Mouse (Mus musculus) heart, embryonic 15.5 days (tissue): ENCODE results near the gene Nlrp14. TPM values are rescaled to one million over a fixed set of nuclear protein-coding genes. Genes with fewer than 3 reads are reported as not detected.
"Not testable (repeated sequence)": the region's sequence is repeated elsewhere in the genome, so short reads cannot be mapped to it uniquely, and the experiment has no call there.

Experiments used
- ATAC-seq: fragments of 200-750 bp; cut with Nextera tagmentation; replicated peaks from 2 replicates; pipeline ENCODE4 v1.8.0; 2017; ENCODE audit warnings: low read depth, moderate TSS enrichment; ENCODE audit not compliant: insufficient number of reproducible peaks, insufficient read depth, low FRiP score
- H3K27ac ChIP-seq: fragments of 300-500 bp; sonication (generic); 2 replicates; pipeline ENCODE4 v1.5.1; 2015; ENCODE audit warnings: mild to moderate bottlenecking, inconsistent platforms
- H3K27me3 ChIP-seq: fragments of 300-500 bp; sonication (generic); 2 replicates; pipeline ENCODE4 v1.6.1; 2015; ENCODE audit warnings: inconsistent platforms
- H3K36me3 ChIP-seq: fragments of 300-500 bp; sonication (generic); 2 replicates; pipeline ENCODE4 v1.6.1; 2015; ENCODE audit warnings: mild to moderate bottlenecking, inconsistent platforms
- H3K4me1 ChIP-seq: fragments of 300-500 bp; sonication (generic); replicated peaks from 2 replicates; pipeline ENCODE4 v1.6.1; 2015; ENCODE audit warnings: inconsistent platforms
- H3K4me2 ChIP-seq: fragments of 300-500 bp; sonication (generic); 2 replicates; pipeline ENCODE4 v1.6.1; 2015; ENCODE audit warnings: inconsistent platforms, mild to moderate bottlenecking, moderate library complexity
- H3K4me3 ChIP-seq: fragments of 300-500 bp; sonication (generic); 2 replicates; pipeline ENCODE4 v1.5.1; 2015; ENCODE audit warnings: mild to moderate bottlenecking, inconsistent platforms
- H3K9ac ChIP-seq: fragments of 300-500 bp; sonication (generic); 2 replicates; pipeline ENCODE4 v1.6.1; 2015; ENCODE audit warnings: mild to moderate bottlenecking, inconsistent platforms
- H3K9me3 ChIP-seq: fragments of 300-500 bp; sonication (generic); replicated peaks from 2 replicates; pipeline ENCODE4 v1.6.1; 2016; ENCODE audit warnings: inconsistent platforms
- WGBS: fragments of 180-500 bp; shearing (Covaris S2); methylation state at CpG from one replicate; pipeline ENCODE4 v1.1.7; 2015; ENCODE audit warnings: mixed read lengths; 5-methylcytosine and 5-hydroxymethylcytosine counted together
- polyA plus RNA-seq: library from polyadenylated mRNA; unstranded; fragments of >200 nt; fragmentation: Nextera tagmentation; extraction: Ambion mirVana; gene quantifications from 2 replicates; pipeline ENCODE4 v1.2.1, GENCODE M21; 2015

Nlrp14 gene
- polyA plus RNA-seq, result not detected in 2 replicates

DNA sequence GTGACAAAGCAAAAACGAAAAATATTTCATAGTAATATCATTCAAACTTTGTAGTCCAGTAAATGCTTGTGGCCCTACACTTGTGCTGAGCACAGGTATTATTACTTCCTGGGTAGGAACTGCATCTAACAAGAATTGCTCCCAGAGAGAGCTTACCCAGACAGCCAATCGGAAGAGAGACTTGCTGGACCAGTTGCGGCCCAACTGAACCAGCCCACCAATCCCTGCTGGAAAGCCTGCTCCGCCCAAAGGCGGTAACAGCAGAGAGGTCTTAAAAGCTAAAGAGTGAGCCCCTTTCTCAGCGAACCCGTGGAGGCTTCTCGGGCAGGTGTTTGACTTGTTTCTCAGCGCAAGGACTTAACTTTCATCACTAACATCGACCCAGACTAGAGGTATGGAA, at the start of gene Nlrp14:
Gene Nlrp14, plus strand, starts transcription at position 301 of the 400 bp plus-strand sequence.
- no peaks in the 10 kb centered on the region for H3K4me1 ChIP-seq
- no peak within 1 kb of the TSS for H3K27ac ChIP-seq
- ATAC-seq, result no peak
- H3K36me3 ChIP-seq, result no peaks in the 10 kb centered on the region
- H3K4me2 ChIP-seq, result no peak within 1 kb of the TSS
- no peaks in the 10 kb centered on the region for H3K9me3 ChIP-seq
- H3K4me3 ChIP-seq, result no peak within 1 kb of the TSS
- H3K27me3 ChIP-seq, result no peaks in the 10 kb centered on the region
- WGBS, result 73% methylated on average over 10 of the region's 10 CpGs
- H3K9ac ChIP-seq, result no peak within 1 kb of the TSS

GRCm38 (mm10) chr7:107130983-107131382, 35.8 kb upstream of the Nlrp14 start, which contains the start of gene Olfr715:
Gene Olfr715 (minus strand): TSS chr7:107131083.
- not testable (repeated sequence) for H3K9ac ChIP-seq, H3K27me3 ChIP-seq, H3K9me3 ChIP-seq, H3K4me3 ChIP-seq, H3K27ac ChIP-seq, H3K4me2 ChIP-seq, ATAC-seq, H3K4me1 ChIP-seq, H3K36me3 ChIP-seq
- 74% methylated on average over 3 of the region's 3 CpGs for WGBS

GRCm38 (mm10) chr7:107138027-107138426, 28.8 kb upstream of the Nlrp14 start, which contains the start of gene Olfr716:
Gene Olfr716 (plus strand): TSS chr7:107138327.
- H3K36me3 ChIP-seq, H3K4me1 ChIP-seq, H3K27ac ChIP-seq, H3K27me3 ChIP-seq, H3K4me2 ChIP-seq, ATAC-seq, H3K9me3 ChIP-seq, H3K9ac ChIP-seq, H3K4me3 ChIP-seq: not testable (repeated sequence)
- 60% methylated on average over 2 of the region's 2 CpGs for WGBS

DNA sequence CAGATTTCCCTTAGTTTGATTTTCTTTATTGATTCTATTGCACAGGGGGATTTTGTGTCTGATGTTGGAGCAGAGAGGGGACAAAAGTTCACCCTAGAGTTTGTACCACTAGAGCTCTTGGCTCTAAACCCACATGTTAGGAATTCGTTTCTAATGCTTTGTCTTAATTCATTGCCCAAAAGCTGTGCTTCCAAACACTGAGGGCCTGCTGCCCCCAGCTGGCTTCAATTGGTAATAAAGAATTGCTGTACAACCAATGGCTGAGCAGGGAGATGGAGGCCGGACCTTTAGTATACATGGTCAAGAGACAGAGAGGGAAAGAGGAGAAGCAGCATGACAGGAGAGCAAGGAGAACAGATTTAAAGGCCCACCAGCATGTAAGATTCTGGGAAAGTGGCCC, 13.6 kb downstream of the Nlrp14 start:
- WGBS, result 29% methylated on average over 2 of the region's 2 CpGs

GRCm38 (mm10) chr7:107201817-107202216, 35.0 kb downstream of the Nlrp14 start:
- H3K9ac ChIP-seq, result no peak overlapping the region
- H3K4me2 ChIP-seq, result no peak overlapping the region
- H3K4me1 ChIP-seq, result no peaks in the 10 kb centered on the region
- WGBS, result 30% methylated on average over 3 of the region's 3 CpGs
- peaks cover 1% of the 10 kb centered on the region; the same call in 1 of the 2 replicates for H3K27me3 ChIP-seq
- H3K4me3 ChIP-seq, result no peak overlapping the region
- no peak overlapping the region for H3K27ac ChIP-seq
- H3K9me3 ChIP-seq, result no peaks in the 10 kb centered on the region
- H3K36me3 ChIP-seq, result no peaks in the 10 kb centered on the region
- no peak for ATAC-seq

More for the DNA sequence above, 13.6 kb downstream of the Nlrp14 start:
- no peaks in the 10 kb centered on the region for H3K4me1 ChIP-seq
- H3K27ac ChIP-seq, result no peak overlapping the region
- no peaks in the 10 kb centered on the region for H3K36me3 ChIP-seq
- H3K4me2 ChIP-seq, result no peak overlapping the region
- H3K9me3 ChIP-seq, result no peaks in the 10 kb centered on the region
- no peaks in the 10 kb centered on the region for H3K27me3 ChIP-seq
- no peak overlapping the region for H3K4me3 ChIP-seq
- no peak for ATAC-seq
- H3K9ac ChIP-seq, result no peak overlapping the region

GRCm38 (mm10) chr7:107207843-107208242, 41.1 kb downstream of the Nlrp14 start:
- Histone ChIP-seq H3K27ac (no peak overlapping the region), H3K4me3 (no peak overlapping the region), H3K4me1 (peaks cover 7% of the 10 kb centered on the region; the same call in 1 of the 2 replicates), H3K9me3 (peaks cover 7% of the 10 kb centered on the region; the same call in 1 of the 2 replicates), H3K4me2 (no peak overlapping the region), H3K27me3 (peaks cover 46% of the 10 kb centered on the region), H3K9ac (no peak overlapping the region), H3K36me3 (no peaks in the 10 kb centered on the region)
- WGBS, result 85% methylated on average over 3 of the region's 3 CpGs
- no peak for ATAC-seq

GRCm38 (mm10) chr7:107209204-107209860, 42.5 kb downstream of the Nlrp14 start, which contains the start of gene Rbmxl2:
Gene Rbmxl2 (plus strand): TSS chr7:107209445.
- peak within 1 kb of the TSS; percentile 36 for H3K4me2 ChIP-seq
- WGBS, result 30% methylated on average over 66 of the region's 70 CpGs
- H3K36me3 ChIP-seq, result no peaks in the 10 kb centered on the region
- no peak within 1 kb of the TSS for H3K9ac ChIP-seq
- H3K4me1 ChIP-seq, result peaks cover 7% of the 10 kb centered on the region; the same call in 1 of the 2 replicates
- H3K27ac ChIP-seq, result no peak within 1 kb of the TSS
- no peak for ATAC-seq
- peaks cover 7% of the 10 kb centered on the region; the same call in 1 of the 2 replicates for H3K9me3 ChIP-seq
- peak within 1 kb of the TSS; percentile 28 for H3K4me3 ChIP-seq
- peaks cover 49% of the 10 kb centered on the region for H3K27me3 ChIP-seq

DNA sequence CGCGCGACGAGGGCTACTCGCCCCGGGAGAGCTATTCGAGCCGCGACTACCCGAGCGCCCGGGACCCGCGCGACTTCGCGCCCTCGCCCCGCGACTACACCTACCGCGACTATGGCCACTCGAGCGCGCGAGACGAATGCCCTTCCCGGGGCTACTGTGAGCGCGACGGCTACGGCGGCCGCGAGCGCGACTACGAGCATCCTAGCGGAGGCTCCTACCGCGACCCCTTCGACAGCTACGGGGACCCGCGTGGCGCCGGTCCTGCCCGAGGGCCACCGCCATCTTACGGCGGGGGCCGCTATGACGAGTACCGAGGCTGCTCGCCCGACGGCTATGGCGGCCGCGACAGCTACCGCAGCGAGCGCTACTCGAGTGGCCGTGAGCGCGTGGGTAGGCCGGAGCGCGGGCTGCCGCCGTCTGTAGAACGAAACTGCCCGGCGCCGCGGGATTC, 43.4 kb downstream of the Nlrp14 start:
- Histone ChIP-seq H3K4me3 (peak overlapping the region; percentile 28), H3K4me1 (peaks cover 7% of the 10 kb centered on the region; the same call in 1 of the 2 replicates), H3K27ac (no peak overlapping the region), H3K36me3 (no peaks in the 10 kb centered on the region), H3K4me2 (peak overlapping the region; percentile 36), H3K9ac (no peak overlapping the region), H3K27me3 (peaks cover 49% of the 10 kb centered on the region), H3K9me3 (peaks cover 7% of the 10 kb centered on the region; the same call in 1 of the 2 replicates)
- WGBS, result 16% methylated on average over 77 of the region's 77 CpGs
- ATAC-seq, result no peak

DNA sequence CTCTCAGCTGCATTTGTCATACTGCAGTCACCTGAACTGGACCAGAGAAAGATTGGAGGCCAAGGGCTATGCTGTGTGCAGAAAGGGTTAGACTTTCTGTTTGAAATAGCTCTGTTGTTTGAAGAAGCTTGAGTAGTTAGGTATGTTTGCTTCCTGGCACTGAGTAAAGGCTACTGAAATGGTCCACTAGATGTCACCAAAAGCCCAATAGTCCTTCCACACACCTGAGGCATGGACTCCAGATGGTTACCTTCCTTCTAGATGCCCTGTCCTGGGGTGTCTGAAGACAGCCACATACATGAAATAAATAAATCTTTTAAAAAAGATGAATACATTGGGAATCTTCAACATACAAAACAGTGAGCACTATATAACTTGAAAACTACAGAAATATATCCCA, 48.9 kb downstream of the Nlrp14 start:
- H3K36me3 ChIP-seq, result no peaks in the 10 kb centered on the region
- no peak overlapping the region for H3K4me2 ChIP-seq
- H3K9ac ChIP-seq, result no peak overlapping the region
- no peak for ATAC-seq
- no peaks in the 10 kb centered on the region for H3K4me1 ChIP-seq
- no peak overlapping the region for H3K27ac ChIP-seq
- peaks cover 15% of the 10 kb centered on the region for H3K27me3 ChIP-seq
- H3K9me3 ChIP-seq, result no peaks in the 10 kb centered on the region
- H3K4me3 ChIP-seq, result no peak overlapping the region

DNA sequence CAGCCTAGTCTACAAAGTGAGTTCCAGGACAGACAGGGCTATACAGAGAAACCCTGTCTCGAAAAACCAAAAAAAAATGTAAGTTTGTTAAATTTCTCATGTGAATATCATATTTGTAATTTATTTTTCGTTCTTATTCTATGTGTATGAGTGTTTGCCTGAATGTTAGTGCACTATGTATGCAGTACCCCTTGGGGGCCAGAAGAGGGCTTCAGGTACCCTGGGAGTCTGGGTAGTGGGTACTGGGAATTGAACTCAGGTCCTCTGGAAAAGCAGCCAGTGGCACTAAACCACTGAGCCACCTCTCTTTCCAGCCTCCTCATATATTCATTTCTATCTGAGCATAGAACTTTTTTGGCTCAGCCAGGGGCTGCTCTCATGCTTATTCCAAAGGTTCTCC, 50.1 kb downstream of the Nlrp14 start:
- no peak for ATAC-seq
- no peaks in the 10 kb centered on the region for H3K4me1 ChIP-seq
- no peak overlapping the region for H3K4me2 ChIP-seq
- 59% methylated on average over 2 of the region's 2 CpGs for WGBS
- H3K27me3 ChIP-seq, result peaks cover 4% of the 10 kb centered on the region; the same call in 1 of the 2 replicates
- H3K27ac ChIP-seq, result no peak overlapping the region
- H3K36me3 ChIP-seq, result no peaks in the 10 kb centered on the region
- H3K4me3 ChIP-seq, result no peak overlapping the region
- H3K9me3 ChIP-seq, result no peaks in the 10 kb centered on the region
- no peak overlapping the region for H3K9ac ChIP-seq

DNA sequence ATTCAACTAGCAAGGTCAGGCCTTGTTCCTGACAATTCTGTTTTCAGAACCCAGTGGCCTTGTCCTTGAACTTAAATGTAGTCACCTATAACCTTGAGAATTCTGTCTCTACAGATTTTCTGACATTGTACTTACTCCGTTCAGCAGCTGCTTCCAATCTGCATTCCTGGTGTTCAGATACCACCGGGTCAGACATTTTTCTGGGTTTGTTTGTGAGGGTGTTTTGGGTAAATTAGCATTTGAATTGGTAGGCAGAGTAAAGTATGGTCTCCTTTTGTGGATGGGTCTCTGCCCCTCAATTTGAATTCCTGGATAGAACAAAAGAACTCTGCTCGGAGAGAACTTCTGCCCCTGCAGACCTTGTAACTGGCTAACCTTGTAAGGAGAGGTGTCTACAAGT, 70.1 kb downstream of the Nlrp14 start:
- no peak for ATAC-seq
- no peak overlapping the region for H3K9ac ChIP-seq
- no peaks in the 10 kb centered on the region for H3K27me3 ChIP-seq
- H3K4me2 ChIP-seq, result no peak overlapping the region
- H3K27ac ChIP-seq, result no peak overlapping the region
- H3K36me3 ChIP-seq, result no peaks in the 10 kb centered on the region
- H3K4me3 ChIP-seq, result no peak overlapping the region
- no peaks in the 10 kb centered on the region for H3K9me3 ChIP-seq
- no peaks in the 10 kb centered on the region for H3K4me1 ChIP-seq
- WGBS, result 43% methylated on average over 3 of the region's 3 CpGs

GRCm38 (mm10) chr7:107237498-107237897, 70.7 kb downstream of the Nlrp14 start:
- Histone ChIP-seq H3K27me3 (no peaks in the 10 kb centered on the region), H3K4me3 (no peak overlapping the region), H3K36me3 (no peaks in the 10 kb centered on the region), H3K4me2 (no peak overlapping the region), H3K9me3 (no peaks in the 10 kb centered on the region), H3K9ac (no peak overlapping the region), H3K4me1 (no peaks in the 10 kb centered on the region), H3K27ac (no peak overlapping the region)
- no peak for ATAC-seq
- WGBS, result 74% methylated on average over 3 of the region's 3 CpGs
